Mouse (Mus musculus): ENCODE results near the gene Pla2g4e.

The Pla2g4e gene

DNA sequence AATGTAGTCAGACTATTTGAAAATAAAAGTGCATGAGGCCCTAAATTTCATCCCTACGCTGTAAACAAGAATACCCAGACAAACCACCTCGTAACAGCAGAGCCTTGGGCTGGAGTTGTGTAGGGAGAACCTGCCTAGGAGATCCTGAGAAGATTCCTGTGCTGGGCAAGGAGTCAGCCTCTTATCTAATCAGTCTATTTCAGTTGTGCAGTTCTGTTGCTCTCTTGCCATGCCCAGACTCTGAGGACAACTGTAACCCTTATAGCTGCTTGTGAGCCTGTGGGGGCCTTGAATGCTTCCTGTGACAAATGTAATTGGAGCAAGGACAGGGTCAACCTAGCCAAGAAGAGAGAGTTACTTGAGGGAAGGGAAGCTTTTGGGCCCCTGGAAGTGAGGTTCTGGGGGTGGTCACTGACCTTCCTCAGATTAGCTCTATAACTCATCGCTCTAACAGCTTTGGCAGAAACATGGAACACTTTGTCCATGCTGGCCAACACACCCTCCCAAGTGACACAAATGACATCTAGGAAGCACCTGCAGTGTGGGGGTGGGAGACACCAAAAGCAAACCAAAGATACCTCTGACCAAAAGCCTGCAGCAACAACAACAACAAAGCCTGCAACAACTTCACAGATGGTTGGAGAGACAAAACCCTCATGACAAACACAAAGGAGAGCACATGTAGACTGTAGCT, 9.0 kb downstream of the Pla2g4e start:
- no peak for DNase-seq (ENCODE audit: low read depth)

DNA sequence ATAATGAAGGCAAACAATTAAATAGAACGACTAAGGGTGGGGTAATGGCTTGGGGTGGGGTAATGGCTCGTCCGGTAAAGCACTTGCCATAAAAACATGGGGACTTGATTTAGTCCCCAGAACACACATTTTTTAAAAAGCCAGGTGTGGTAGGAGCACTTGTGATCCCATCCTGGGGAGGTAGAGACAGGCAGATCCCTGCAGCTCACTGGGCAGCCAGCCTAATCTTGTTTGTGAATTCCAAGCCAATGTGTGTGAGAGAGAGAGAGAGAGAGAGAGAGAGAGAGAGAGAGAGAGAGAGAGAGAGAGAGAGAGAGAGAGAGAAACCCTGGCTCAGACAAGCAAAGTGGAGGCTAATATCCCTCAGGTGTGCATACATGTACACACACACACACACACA, 9.8 kb downstream of the Pla2g4e start:
- DNase-seq (ENCODE audit: low read depth): no peak

- DNase-seq (ENCODE audit: low read depth): no peak
These were observed 13.5 kb downstream of the Pla2g4e start for GRCm38 (mm10) chr2:120231642-120232041.

GRCm38 (mm10) chr2:120214600-120214999, 30.5 kb downstream of the Pla2g4e start:
- DNase-seq (ENCODE audit: low read depth): no peak

DNA sequence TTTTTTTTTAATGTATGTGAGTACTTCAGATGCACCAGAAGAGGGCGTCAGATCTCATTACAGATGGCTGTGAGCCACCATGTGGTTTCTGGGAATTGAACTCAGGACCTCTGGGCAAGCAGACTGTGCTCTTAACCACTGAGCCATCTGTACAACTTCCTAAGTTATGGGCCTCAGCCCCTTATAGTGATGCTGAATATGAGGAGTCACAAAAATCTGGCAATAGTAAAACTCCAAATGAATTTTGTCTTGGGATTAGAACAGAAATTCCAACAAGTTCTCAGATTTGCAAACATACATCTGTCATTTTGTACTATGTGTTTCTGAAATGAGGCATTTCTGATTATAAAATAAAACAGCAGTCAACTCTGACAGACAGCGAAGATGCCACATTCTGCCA, 33.7 kb downstream of the Pla2g4e start:
- no peak for DNase-seq (ENCODE audit: low read depth)

DNA sequence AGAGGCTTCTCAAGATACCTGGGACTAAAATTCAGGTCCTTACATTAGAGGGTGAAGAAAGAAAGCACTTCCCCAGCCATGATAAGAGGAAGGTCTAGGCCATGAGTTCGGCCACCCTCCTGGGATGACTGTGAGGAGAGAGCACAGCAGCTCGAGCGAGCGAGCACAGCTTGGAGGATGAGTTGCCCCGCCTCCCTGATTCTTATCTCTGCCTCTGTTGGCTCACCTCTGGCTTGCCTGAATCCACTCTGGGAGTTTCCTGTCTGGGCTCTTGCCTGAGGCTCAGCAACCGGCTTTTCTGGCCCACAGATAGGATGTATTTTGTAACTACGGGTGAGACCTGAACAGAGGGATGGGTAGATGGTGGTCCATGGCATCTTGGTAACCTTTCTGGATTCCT, 37.2 kb downstream of the Pla2g4e start:
- no peak for DNase-seq (ENCODE audit: low read depth)

GRCm38 (mm10) chr2:120207028-120207427, 38.1 kb downstream of the Pla2g4e start:
- DNase-seq (ENCODE audit: low read depth): no peak

DNA sequence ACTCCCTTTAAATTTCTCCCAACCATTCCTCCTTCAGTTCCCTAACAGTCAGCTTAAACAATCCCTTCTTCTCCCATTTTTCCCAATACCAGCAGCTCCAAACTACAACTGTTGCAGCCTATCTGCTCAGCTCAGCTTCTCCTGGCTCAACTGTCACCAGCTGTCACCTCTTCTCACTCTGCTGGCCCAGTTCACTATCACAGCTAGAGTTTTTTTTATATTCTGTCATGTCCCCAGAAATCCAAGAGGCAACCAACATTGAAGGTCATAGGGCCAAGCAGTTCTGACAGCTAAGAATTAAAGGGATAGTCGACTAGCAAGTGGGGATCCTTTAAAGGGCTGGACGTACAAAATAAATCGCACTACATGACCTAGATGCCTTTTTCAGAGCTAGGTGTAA, 41.4 kb downstream of the Pla2g4e start:
- no peak for DNase-seq (ENCODE audit: low read depth)

- no peak for DNase-seq (ENCODE audit: low read depth)
These were observed 45.1 kb downstream of the Pla2g4e start for GRCm38 (mm10) chr2:120200077-120200476.

DNA sequence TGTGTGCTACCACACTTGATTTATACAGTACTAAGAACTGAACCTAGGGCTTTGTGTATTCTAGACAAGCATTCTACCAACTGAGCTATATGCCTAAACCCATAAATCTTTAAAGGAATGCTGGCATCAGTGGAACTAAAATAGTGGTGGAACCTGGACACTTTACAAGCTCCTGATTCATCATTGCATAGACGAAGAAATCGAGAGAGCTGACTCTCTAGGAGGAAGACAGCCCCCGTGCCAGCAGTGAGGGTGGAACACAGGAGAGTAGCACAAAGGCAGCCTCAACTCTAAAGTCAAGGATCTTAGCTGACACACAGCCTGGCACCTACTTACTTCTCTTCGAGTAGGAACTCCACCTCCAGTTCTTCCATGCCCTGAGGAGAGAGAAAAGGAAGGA, 57.0 kb downstream of the Pla2g4e start:
- DNase-seq (ENCODE audit: low read depth): no peak

DNA sequence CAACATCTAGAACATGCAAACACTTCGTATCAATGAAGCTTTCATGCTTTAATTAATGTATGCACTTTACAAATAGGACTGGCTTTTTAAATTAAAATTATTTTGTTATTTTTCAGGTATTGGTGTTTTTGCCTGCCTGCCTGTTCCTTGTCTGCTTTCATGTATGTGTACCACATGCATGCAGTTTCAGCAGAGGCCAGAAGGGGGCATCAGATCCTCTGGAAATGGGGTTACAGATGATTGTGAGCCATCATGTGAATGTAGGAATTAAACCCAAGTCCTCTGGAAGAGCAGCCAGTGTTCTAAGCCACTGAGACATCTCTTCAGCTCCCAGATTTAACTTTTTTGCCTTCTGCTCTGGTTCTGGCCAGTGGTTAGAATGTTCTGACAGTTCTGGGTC, 57.6 kb downstream of the Pla2g4e start:
- no peak for DNase-seq (ENCODE audit: low read depth)

GRCm38 (mm10) chr2:120185527-120186276, 59.4 kb downstream of the Pla2g4e start:
- no peak for DNase-seq (ENCODE audit: low read depth)

- DNase-seq (ENCODE audit: low read depth): no peak
These were observed 66.2 kb downstream of the Pla2g4e start for GRCm38 (mm10) chr2:120178936-120179335.

DNA sequence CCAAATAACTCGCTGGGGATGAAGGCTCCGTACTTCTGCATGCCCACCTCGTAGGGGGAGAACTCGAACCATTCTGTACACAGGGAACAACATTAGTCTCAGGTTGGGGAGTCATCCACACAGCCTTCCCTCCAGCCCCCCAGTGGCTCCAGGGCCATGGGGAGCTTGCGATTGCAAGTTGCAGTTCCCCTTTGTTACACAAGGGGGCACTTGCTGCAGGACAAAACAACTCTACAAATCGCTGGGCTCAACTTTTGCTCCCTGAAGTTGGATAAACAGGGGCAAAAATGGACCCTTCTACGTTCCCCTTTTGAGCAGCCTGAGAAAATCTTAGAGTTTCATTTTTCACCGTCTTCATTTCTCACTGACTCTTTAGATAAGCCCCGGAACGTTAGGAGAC, 71.4 kb downstream of the Pla2g4e start:
- peak; percentile 71 for DNase-seq (ENCODE audit: low read depth)

DNA sequence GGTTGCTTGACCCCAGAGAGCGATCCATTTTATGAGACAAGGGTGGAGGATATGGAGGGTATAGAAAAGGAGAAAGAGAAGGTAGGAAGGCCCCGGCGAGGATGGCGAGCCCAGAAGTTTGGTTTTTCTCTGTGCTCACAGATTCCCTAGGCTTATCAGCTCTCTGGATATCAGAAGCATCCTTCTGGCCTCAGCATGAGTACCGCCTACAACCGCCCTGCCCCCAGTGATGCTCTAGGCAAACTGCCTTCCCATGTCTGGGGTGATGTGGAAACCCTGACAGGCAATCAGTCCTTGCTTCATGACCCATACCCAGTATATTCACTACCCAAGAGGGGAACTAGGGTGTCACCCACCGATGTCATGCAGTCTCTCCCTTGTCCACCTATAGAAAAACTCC, 73.8 kb downstream of the Pla2g4e start:
- DNase-seq (ENCODE audit: low read depth): no peak

GRCm38 (mm10) chr2:120170726-120171125, 74.4 kb downstream of the Pla2g4e start:
- DNase-seq (ENCODE audit: low read depth): peak; percentile 64

- DNase-seq (ENCODE audit: low read depth): no peak
These were observed 75.8 kb downstream of the Pla2g4e start for GRCm38 (mm10) chr2:120169382-120169781.

DNA sequence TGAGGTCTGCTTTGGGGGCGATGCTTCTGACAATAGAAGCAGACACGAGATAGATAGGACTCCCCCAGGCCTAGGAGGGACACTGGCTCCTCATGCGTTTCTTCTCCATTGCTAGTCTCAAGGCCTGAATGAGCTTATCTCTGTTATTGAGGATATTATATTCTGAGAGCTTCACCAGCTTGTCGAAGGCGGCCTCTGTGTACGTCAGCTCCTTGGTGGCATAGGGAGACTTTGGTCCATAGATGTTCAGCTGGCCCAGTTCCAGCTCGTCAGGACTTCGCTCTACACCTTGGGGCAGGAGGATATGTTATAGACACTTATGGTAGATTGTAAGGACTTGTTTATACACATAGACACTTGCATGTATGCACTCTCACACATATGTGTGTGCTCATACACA, 77.4 kb downstream of the Pla2g4e start:
- no peak for DNase-seq (ENCODE audit: low read depth)

- DNase-seq (ENCODE audit: low read depth): no peak
These were observed 79.7 kb downstream of the Pla2g4e start for GRCm38 (mm10) chr2:120165474-120165873.

- no peak for DNase-seq (ENCODE audit: low read depth)
These were observed 85.7 kb downstream of the Pla2g4e start for GRCm38 (mm10) chr2:120159434-120159833.

DNA sequence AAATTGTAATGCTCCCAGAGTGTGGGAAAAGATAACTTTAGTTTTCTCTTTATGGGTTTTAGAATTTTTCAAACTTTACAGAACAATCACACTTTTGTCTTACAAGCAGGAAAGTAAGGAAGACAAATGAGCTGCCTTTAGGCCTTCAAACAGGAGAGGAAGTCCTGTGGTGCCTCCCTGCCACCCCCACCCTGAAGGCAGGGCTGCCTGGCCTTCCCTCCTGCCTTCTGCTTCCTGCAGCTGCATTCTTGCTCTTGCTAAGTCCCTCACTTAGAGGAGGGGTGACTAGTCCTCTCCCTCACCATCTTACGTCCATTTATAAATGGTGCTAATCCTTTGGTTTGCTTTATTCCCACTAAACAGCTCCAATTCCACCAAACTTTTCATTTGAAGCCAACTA, 86.3 kb downstream of the Pla2g4e start:
- DNase-seq (ENCODE audit: low read depth): no peak

- DNase-seq (ENCODE audit: low read depth): peak; percentile 65
These were observed 87.1 kb downstream of the Pla2g4e start for GRCm38 (mm10) chr2:120158016-120158415.

- DNase-seq (ENCODE audit: low read depth): peak; percentile 54
These were observed 87.5 kb downstream of the Pla2g4e start for GRCm38 (mm10) chr2:120157606-120158005.
